Mouse (Mus musculus) erythroblast, adult 5-6 weeks (primary cell): ENCODE measurements at regions not wholly inside any gene's neighbourhood (a gene's known extent, or its start where the extent isn't known, plus 50 kb on each side); places are given as distances from the start of the nearest gene placed in this dataset.
A peak's percentile ranks its signal among the peaks of the same experiment; 100 is the strongest.

Experiments used
- ATAC-seq: replicated peaks from 2 replicates; pipeline ENCODE4 v1.8.0; 2016; ENCODE audit warnings: moderate number of reproducible peaks, mild to moderate bottlenecking, moderate TSS enrichment, inconsistent platforms; ENCODE audit not compliant: poor library complexity, low FRiP score, severe bottlenecking

GRCm38 (mm10) chr8:73645582-73645981 is 292.2 kb upstream of the Large1 start:
- no peak for ATAC-seq

- no peak for ATAC-seq
Observed at GRCm38 (mm10) chr8:73626798-73627197, 273.5 kb upstream of the Large1 start.

GRCm38 (mm10) chr8:73618946-73619345 is 265.6 kb upstream of the Large1 start:
- peak; percentile 79 for ATAC-seq

- no peak for ATAC-seq
Observed at GRCm38 (mm10) chr8:73614631-73615030, 261.3 kb upstream of the Large1 start.

- no peak for ATAC-seq
Observed at GRCm38 (mm10) chr8:73614106-73614505, 260.8 kb upstream of the Large1 start.

- no peak for ATAC-seq
Observed at GRCm38 (mm10) chr8:73611583-73611982, 258.2 kb upstream of the Large1 start.

GRCm38 (mm10) chr8:73570599-73570998 is 217.3 kb upstream of the Large1 start:
- no peak for ATAC-seq

GRCm38 (mm10) chr8:73569963-73570362 is 216.6 kb upstream of the Large1 start:
- no peak for ATAC-seq
